Mouse (Mus musculus) neural tube, embryonic 11.5 days (tissue): ENCODE results near the gene Zfp775. TPM values are rescaled to one million over a fixed set of nuclear protein-coding genes. Genes with fewer than 3 reads are reported as not detected.

Experiments used
- ATAC-seq: fragments of 200-750 bp; cut with Nextera tagmentation; 2 replicates; pipeline ENCODE4 v1.8.0; 2017; ENCODE audit warnings: moderate number of reproducible peaks, mild to moderate bottlenecking, moderate TSS enrichment, moderate library complexity; ENCODE audit not compliant: insufficient read depth, low FRiP score, low TSS enrichment
- DNase-seq: peaks from one replicate; pipeline ENCODE4 v3.0.0-alpha.2; 2015; ENCODE audit warnings: low spot score
- H3K27ac ChIP-seq: fragments of 300-500 bp; sonication (generic); 2 replicates; pipeline ENCODE4 v1.5.1; 2014; ENCODE audit warnings: low read depth, mild to moderate bottlenecking, low read length
- H3K27me3 ChIP-seq: fragments of 300-500 bp; sonication (generic); 2 replicates; pipeline ENCODE4 v1.6.1; 2014; ENCODE audit warnings: mild to moderate bottlenecking, low read length, mixed read lengths; ENCODE audit not compliant: control insufficient read depth, insufficient read depth
- H3K36me3 ChIP-seq: fragments of 300-500 bp; sonication (generic); 2 replicates; pipeline ENCODE4 v1.6.1; 2014; ENCODE audit warnings: mild to moderate bottlenecking, low read length, moderate library complexity, mixed read lengths; ENCODE audit not compliant: control insufficient read depth, insufficient read depth
- H3K4me1 ChIP-seq: fragments of 300-500 bp; sonication (generic); 2 replicates; pipeline ENCODE4 v1.6.1; 2014; ENCODE audit warnings: low read length, mixed read lengths; ENCODE audit not compliant: control insufficient read depth, insufficient read depth
- H3K4me2 ChIP-seq: fragments of 300-500 bp; sonication (generic); 2 replicates; pipeline ENCODE4 v1.6.1; 2014; ENCODE audit warnings: low read depth, mild to moderate bottlenecking, moderate library complexity
- H3K4me3 ChIP-seq: fragments of 300-500 bp; sonication (generic); 2 replicates; pipeline ENCODE4 v1.5.1; 2014; ENCODE audit warnings: low read depth, low read length
- H3K9ac ChIP-seq: fragments of 300-500 bp; sonication (generic); 2 replicates; pipeline ENCODE4 v1.6.1; 2014; ENCODE audit warnings: mild to moderate bottlenecking, low read length
- H3K9me3 ChIP-seq: fragments of 300-500 bp; sonication (generic); 2 replicates; pipeline ENCODE4 v1.6.1; 2016; ENCODE audit warnings: low read length; ENCODE audit not compliant: control insufficient read depth
- whole genome bisulfite sequencing: fragments of 180-500 bp; shearing (Covaris S2); extraction: QIAGEN DNeasy Blood & Tissue Kit; methylation state at CpG from one replicate; pipeline ENCODE4 v1.1.7; 2014; 5-methylcytosine and 5-hydroxymethylcytosine counted together
- polyA plus RNA-seq: library from polyadenylated mRNA; unstranded; fragments of >200 nt; fragmentation: Nextera tagmentation; extraction: Ambion mirVana; gene quantifications from 2 replicates; pipeline ENCODE4 v1.2.1, GENCODE M21; 2014

The Zfp775 gene
- polyA plus RNA-seq, 1 experiment from 2014 or later = 9.3 TPM

- DNase-seq (peak; percentile 49), ATAC-seq (no peak)
- Histone ChIP-seq H3K27ac (no peak overlapping the region), H3K4me3 (no peak overlapping the region), H3K36me3 (no peaks in the 10 kb centered on the region), H3K4me2 (no peak overlapping the region), H3K27me3 (no peaks in the 10 kb centered on the region), H3K9me3 (no peaks in the 10 kb centered on the region), H3K9ac (no peak overlapping the region), H3K4me1 (no peaks in the 10 kb centered on the region)
- 23% methylated on average over 4 of the region's 4 CpGs for WGBS
Observed at GRCm38 (mm10) chr6:48642764-48643292, 41.0 kb downstream of the Zfp775 start.

- Histone ChIP-seq H3K27ac (no peak overlapping the region), H3K36me3 (no peaks in the 10 kb centered on the region), H3K4me1 (no peaks in the 10 kb centered on the region), H3K9ac (no peak overlapping the region), H3K4me2 (no peak overlapping the region), H3K27me3 (no peaks in the 10 kb centered on the region), H3K4me3 (no peak overlapping the region), H3K9me3 (no peaks in the 10 kb centered on the region)
- DNase-seq (peak; percentile 71), ATAC-seq (no peak)
- 15% methylated on average over 12 of the region's 12 CpGs for WGBS
Observed at GRCm38 (mm10) chr6:48645660-48646308, 43.9 kb downstream of the Zfp775 start.

- Histone ChIP-seq H3K27ac (no peak overlapping the region), H3K4me1 (no peaks in the 10 kb centered on the region), H3K36me3 (no peaks in the 10 kb centered on the region), H3K9ac (no peak overlapping the region), H3K4me2 (no peak overlapping the region), H3K27me3 (no peaks in the 10 kb centered on the region), H3K4me3 (no peak overlapping the region), H3K9me3 (no peaks in the 10 kb centered on the region)
- 80% methylated on average over 4 of the region's 4 CpGs for WGBS
- DNase-seq (no peak), ATAC-seq (no peak)
Observed at GRCm38 (mm10) chr6:48646309-48646690, 44.4 kb downstream of the Zfp775 start.

GRCm38 (mm10) chr6:48646995-48647394 lies 45.1 kb downstream of the Zfp775 start, which contains the start of gene Gimap8:
TSS of gene Gimap8 (plus strand) at chr6:48647234.
- WGBS = 48% methylated on average over 3 of the region's 3 CpGs
- no peak within 1 kb of the TSS for H3K9ac ChIP-seq
- no peak within 1 kb of the TSS for H3K27ac ChIP-seq
- no peak within 1 kb of the TSS for H3K4me3 ChIP-seq
- no peaks in the 10 kb centered on the region for H3K9me3 ChIP-seq
- H3K4me2 ChIP-seq = no peak within 1 kb of the TSS
- H3K4me1 ChIP-seq = no peaks in the 10 kb centered on the region
- peak; percentile 25 for DNase-seq
- H3K27me3 ChIP-seq = no peaks in the 10 kb centered on the region
- no peak for ATAC-seq
- no peaks in the 10 kb centered on the region for H3K36me3 ChIP-seq

GRCm38 (mm10) chr6:48647611-48648010 lies 45.7 kb downstream of the Zfp775 start:
- 89% methylated on average over 2 of the region's 2 CpGs for WGBS
- H3K9me3 ChIP-seq = no peaks in the 10 kb centered on the region
- no peaks in the 10 kb centered on the region for H3K36me3 ChIP-seq
- H3K27ac ChIP-seq = no peak overlapping the region
- no peak overlapping the region for H3K4me3 ChIP-seq
- no peaks in the 10 kb centered on the region for H3K27me3 ChIP-seq
- DNase-seq (no peak), ATAC-seq (no peak)
- H3K4me2 ChIP-seq = no peak overlapping the region
- H3K9ac ChIP-seq = no peak overlapping the region
- no peaks in the 10 kb centered on the region for H3K4me1 ChIP-seq

GRCm38 (mm10) chr6:48648779-48649178 lies 46.9 kb downstream of the Zfp775 start:
- Histone ChIP-seq H3K27ac (no peak overlapping the region), H3K9ac (no peak overlapping the region), H3K4me2 (no peak overlapping the region), H3K9me3 (no peaks in the 10 kb centered on the region), H3K27me3 (no peaks in the 10 kb centered on the region), H3K4me1 (no peaks in the 10 kb centered on the region), H3K4me3 (no peak overlapping the region), H3K36me3 (no peaks in the 10 kb centered on the region)
- WGBS = 85% methylated on average over 4 of the region's 4 CpGs
- DNase-seq = no peak
- ATAC-seq = no peak

- Histone ChIP-seq H3K4me2 (no peak overlapping the region), H3K36me3 (no peaks in the 10 kb centered on the region), H3K9me3 (no peaks in the 10 kb centered on the region), H3K27ac (no peak overlapping the region), H3K9ac (no peak overlapping the region), H3K4me1 (no peaks in the 10 kb centered on the region), H3K4me3 (no peak overlapping the region), H3K27me3 (no peaks in the 10 kb centered on the region)
- WGBS = 91% methylated on average over 9 of the region's 9 CpGs
- ATAC-seq = no peak
- no peak for DNase-seq
Observed at GRCm38 (mm10) chr6:48650041-48650440, 48.2 kb downstream of the Zfp775 start.

- DNase-seq = no peak
- no peaks in the 10 kb centered on the region for H3K4me1 ChIP-seq
- no peak overlapping the region for H3K4me2 ChIP-seq
- no peaks in the 10 kb centered on the region for H3K27me3 ChIP-seq
- H3K4me3 ChIP-seq = no peak overlapping the region
- H3K9me3 ChIP-seq = no peaks in the 10 kb centered on the region
- H3K36me3 ChIP-seq = no peaks in the 10 kb centered on the region
- no peak overlapping the region for H3K9ac ChIP-seq
- H3K27ac ChIP-seq = no peak overlapping the region
- 76% methylated on average over 5 of the region's 5 CpGs for WGBS
- ATAC-seq = no peak
Observed at GRCm38 (mm10) chr6:48658721-48659120, 56.9 kb downstream of the Zfp775 start.

GRCm38 (mm10) chr6:48664750-48665149 lies 62.9 kb downstream of the Zfp775 start:
- 93% methylated on average over 4 of the region's 4 CpGs for WGBS

More at GRCm38 (mm10) chr6:48664750-48665149, 62.9 kb downstream of the Zfp775 start:
- Histone ChIP-seq H3K9ac (no peak overlapping the region), H3K4me2 (no peak overlapping the region), H3K9me3 (no peaks in the 10 kb centered on the region), H3K4me3 (no peak overlapping the region), H3K27ac (no peak overlapping the region), H3K27me3 (no peaks in the 10 kb centered on the region), H3K4me1 (no peaks in the 10 kb centered on the region), H3K36me3 (no peaks in the 10 kb centered on the region)
- DNase-seq (no peak), ATAC-seq (no peak)
